Mouse (Mus musculus): ENCODE data around the gene Noxred1. TPM values are rescaled to one million over a fixed set of nuclear protein-coding genes. Genes with fewer than 3 reads are reported as not detected.

Gene Noxred1
- polyA plus RNA-seq (2012; rRNA removed; ENCODE audit: low replicate concordance) = 0.08 and 0.82 TPM in 2 replicates

GRCm38 (mm10) chr12:87238632-87239031 lies at the start of gene Noxred1:
Gene Noxred1 (minus strand): TSS chr12:87238732.

GRCm38 (mm10) chr12:87266108-87266826 lies 27.7 kb upstream of the Noxred1 start, which contains the start of the genes Vipas39 and Ahsa1:
Gene Vipas39 (minus strand): TSS chr12:87266256.
Gene Ahsa1 (plus strand): TSS chr12:87266479.

GRCm38 (mm10) chr12:87199973-87200586 lies 38.5 kb downstream of the Noxred1 start, which contains the start of gene Tmed8:
Gene Tmed8 (minus strand): TSS chr12:87200454.

GRCm38 (mm10) chr12:87199206-87199972 lies 39.1 kb downstream of the Noxred1 start, which contains the start of gene Samd15:
Gene Samd15 (plus strand): TSS chr12:87199723.

Other genes starting within 250 kb of the Noxred1 start
- gene Zdhhc22, start 248.3 kb downstream of the Noxred1 start, polyA plus RNA-seq (2012; rRNA removed; ENCODE audit: low replicate concordance) = not detected in 2 replicates
- 0.09 and 0.28 TPM in 2 replicates for gene Tmem63c, start 217.4 kb downstream of the Noxred1 start, polyA plus RNA-seq (2012; rRNA removed; ENCODE audit: low replicate concordance)
- gene Ngb, start 136.2 kb downstream of the Noxred1 start, polyA plus RNA-seq (2012; rRNA removed; ENCODE audit: low replicate concordance) = 3.3 and 3.7 TPM in 2 replicates
- 31.7 and 33.0 TPM in 2 replicates for gene Gstz1, start 91.6 kb downstream of the Noxred1 start, polyA plus RNA-seq (2012; rRNA removed; ENCODE audit: low replicate concordance)
- gene Pomt2, start 90.8 kb downstream of the Noxred1 start, polyA plus RNA-seq (2012; rRNA removed; ENCODE audit: low replicate concordance) = 4.8 and 7.1 TPM in 2 replicates
- not detected in 2 replicates for gene Samd15, start 39.0 kb downstream of the Noxred1 start, polyA plus RNA-seq (2012; rRNA removed; ENCODE audit: low replicate concordance)
- 0.31 and 0.55 TPM in 2 replicates for gene Tmed8, start 38.3 kb downstream of the Noxred1 start, polyA plus RNA-seq (2012; rRNA removed; ENCODE audit: low replicate concordance)
- gene Vipas39, start 27.5 kb upstream of the Noxred1 start, polyA plus RNA-seq (2012; rRNA removed; ENCODE audit: low replicate concordance) = 15.0 and 21.8 TPM in 2 replicates
- gene Ahsa1, start 27.7 kb upstream of the Noxred1 start, polyA plus RNA-seq (2012; rRNA removed; ENCODE audit: low replicate concordance) = 16.8 and 18.5 TPM in 2 replicates
- 0.14 and 0.50 TPM in 2 replicates for gene Ism2, start 61.0 kb upstream of the Noxred1 start, polyA plus RNA-seq (2012; rRNA removed; ENCODE audit: low replicate concordance)
- 13.2 and 22.4 TPM in 2 replicates for gene Sptlc2, start 149.6 kb upstream of the Noxred1 start, polyA plus RNA-seq (2012; rRNA removed; ENCODE audit: low replicate concordance)
- 1.3 and 3.9 TPM in 2 replicates for gene Slirp, start 205.2 kb upstream of the Noxred1 start, polyA plus RNA-seq (2012; rRNA removed; ENCODE audit: low replicate concordance)
- 7.4 and 8.3 TPM in 2 replicates for gene Alkbh1, start 205.3 kb upstream of the Noxred1 start, polyA plus RNA-seq (2012; rRNA removed; ENCODE audit: low replicate concordance)
- gene Snw1, start 233.5 kb upstream of the Noxred1 start, polyA plus RNA-seq (2012; rRNA removed; ENCODE audit: low replicate concordance) = 0.87 and 1.6 TPM in 2 replicates